Mouse (Mus musculus) ES-E14 (cell line): ENCODE measurements around the gene Nr1d2. TPM values are rescaled to one million over a fixed set of nuclear protein-coding genes. Genes with fewer than 3 reads are reported as not detected.

Source experiments
- DNase-seq: peaks from one replicate; pipeline ENCODE4 v3.0.0-alpha.2; 2013; ENCODE audit warnings: low read depth, low spot score
- H3K27ac ChIP-seq: 2 replicates; pipeline ENCODE4 v1.5.1; 2012; ENCODE audit warnings: low read depth, mild to moderate bottlenecking, low read length, moderate library complexity, mixed read lengths; ENCODE audit not compliant: poor library complexity, insufficient read depth, severe bottlenecking
- H3K36me3 ChIP-seq: 2 replicates; pipeline ENCODE4 v1.6.1; 2012; ENCODE audit warnings: mild to moderate bottlenecking, low read length, moderate library complexity, mixed read lengths; ENCODE audit not compliant: control insufficient read depth, poor library complexity, insufficient read depth, severe bottlenecking
- H3K4me1 ChIP-seq, 2 experiments: fragments of 150-350 bp in 1 of 2; sonication (generic) in 1 of 2; 2 replicates each; pipeline ENCODE4 v1.6.1; 2012; ENCODE audit warnings: low read length in 2 of 2, mild to moderate bottlenecking in 1 of 2, mixed read lengths in 1 of 2; ENCODE audit not compliant: control insufficient read depth in 2 of 2, insufficient read depth in 2 of 2, poor library complexity in 1 of 2
- H3K4me3 ChIP-seq, 2 experiments: fragments of 150-350 bp in 1 of 2; sonication (generic) in 1 of 2; 2 replicates each; pipeline ENCODE4 v1.5.1; 2012; ENCODE audit warnings: low read length in 2 of 2, low read depth in 1 of 2, mild to moderate bottlenecking in 1 of 2, mixed read lengths in 1 of 2; ENCODE audit not compliant: insufficient read depth in 1 of 2, poor library complexity in 1 of 2, severe bottlenecking in 1 of 2
- H3K9ac ChIP-seq: 2 replicates; pipeline ENCODE4 v1.6.1; 2012; ENCODE audit warnings: low read depth, mild to moderate bottlenecking, low read length, mixed read lengths; ENCODE audit not compliant: poor library complexity, insufficient read depth, severe bottlenecking
- H3K9me3 ChIP-seq: fragments of 150-350 bp; sonication (generic); 2 replicates; pipeline ENCODE4 v1.6.1; 2012; ENCODE audit warnings: low read depth, mild to moderate bottlenecking, low read length; ENCODE audit not compliant: control insufficient read depth, insufficient read depth
- CHD2 ChIP-seq: IDR thresholded peaks from 2 replicates; pipeline ENCODE4 v1.6.1; 2014; ENCODE audit warnings: mild to moderate bottlenecking, low read depth, low read length, inconsistent platforms
- HCFC1 ChIP-seq: IDR thresholded peaks from 2 replicates; pipeline ENCODE4 v1.6.1; 2012; ENCODE audit warnings: low read length, inconsistent platforms, borderline replicate concordance; ENCODE audit not compliant: insufficient read depth
- MAFK ChIP-seq: IDR thresholded peaks from 2 replicates; pipeline ENCODE4 v1.6.1; 2014; ENCODE audit warnings: mild to moderate bottlenecking, low read depth, low read length, inconsistent platforms; ENCODE audit not compliant: insufficient read depth
- ZC3H11A ChIP-seq: IDR thresholded peaks from 2 replicates; pipeline ENCODE4 v1.6.1; 2012; ENCODE audit warnings: low read depth, mild to moderate bottlenecking, inconsistent platforms, low read length, borderline replicate concordance
- ZNF384 ChIP-seq: IDR thresholded peaks from 2 replicates; pipeline ENCODE4 v1.6.1; 2012; ENCODE audit warnings: low read depth, low read length, inconsistent platforms
- in situ Hi-C, 2 experiments: fragments of 600-800 bp; cut with MboI; formaldehyde crosslinking; loops; one replicate each; pipeline ENCODE4 v1.15.1; 2025; ENCODE audit warnings: low sequenced_read_pairs in 2 of 2, inconsistent platforms in 1 of 2; ENCODE audit not compliant: unreplicated experiment in 2 of 2
- total RNA-seq: library from RNA; depleted of rRNA; stranded (reverse); fragments of 300-350 nt; gene quantifications from 2 replicates; pipeline ENCODE4 v1.2.3, GENCODE M21; 2012

Nr1d2 gene
- total RNA-seq, 1 experiment = 18.7 TPM

DNA sequence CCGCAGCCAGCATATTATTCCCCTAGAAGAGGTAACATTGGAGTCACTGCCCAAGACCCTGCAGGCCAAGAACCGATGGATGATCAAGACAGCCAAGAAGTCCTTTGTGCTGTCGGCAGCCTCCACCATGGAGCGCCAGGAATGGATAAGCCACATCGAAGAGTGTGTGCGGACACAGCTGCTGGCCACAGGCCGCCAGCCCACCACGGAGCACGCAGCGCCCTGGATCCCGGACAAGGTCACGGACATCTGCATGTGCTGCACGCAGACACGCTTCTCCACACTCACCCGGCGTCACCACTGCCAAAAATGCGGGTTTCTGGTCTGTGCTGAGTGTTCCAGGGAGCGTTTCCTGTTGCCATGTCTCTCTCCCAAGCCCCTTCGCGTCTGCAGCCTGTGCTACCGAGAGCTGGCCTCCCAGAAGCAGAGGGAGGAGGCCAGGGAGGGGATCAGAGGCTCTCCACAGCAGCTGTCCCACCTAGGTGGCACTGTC, 3.8 kb upstream of the Nr1d2 start:
- peak overlapping the region; percentile 25 to 41; a peak in 2 of 4 replicates for H3K4me3 ChIP-seq

DNA sequence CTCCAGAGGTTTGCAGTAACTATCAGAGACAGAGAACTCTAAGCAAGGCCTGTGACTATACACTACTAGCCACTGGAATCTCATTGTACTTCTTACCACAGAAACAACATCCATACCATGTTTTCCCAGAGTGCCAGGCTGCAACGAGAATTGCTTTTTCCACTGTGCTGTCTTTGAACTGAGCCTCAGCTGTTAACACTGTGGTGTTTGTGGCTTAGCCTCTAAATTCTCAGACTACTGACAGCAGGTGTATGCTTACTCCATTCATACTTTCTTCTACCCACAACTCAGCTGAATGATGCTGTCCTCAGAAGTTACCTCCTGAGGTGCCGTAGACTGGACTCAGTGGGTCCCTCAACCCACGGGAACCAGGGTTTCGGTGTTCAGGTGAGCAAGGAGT, 2.9 kb upstream of the Nr1d2 start:
- H3K4me3 ChIP-seq = no peak overlapping the region
- no peak overlapping the region for H3K27ac ChIP-seq
- no peak overlapping the region for H3K9ac ChIP-seq
- no peaks in the 10 kb centered on the region for H3K36me3 ChIP-seq
- TF ChIP-seq CHD2 = no peak
- no peak for TF ChIP-seq ZNF384
- TF ChIP-seq HCFC1 = no peak
- no peak for TF ChIP-seq ZC3H11A
- no peak for TF ChIP-seq MAFK
- H3K4me1 ChIP-seq = no peaks in the 10 kb centered on the region; a peak in 1 of 4 replicates
- in situ Hi-C loops = no loop called here
- no peak for DNase-seq
- H3K9me3 ChIP-seq = peaks cover 2% of the 10 kb centered on the region; the same call in 1 of the 2 replicates

More for the DNA sequence above, 3.8 kb upstream of the Nr1d2 start:
- no peaks in the 10 kb centered on the region for H3K36me3 ChIP-seq
- in situ Hi-C loops = no loop called here
- no peak for DNase-seq
- H3K4me1 ChIP-seq = no peaks in the 10 kb centered on the region; a peak in 1 of 4 replicates
- H3K27ac ChIP-seq = no peak overlapping the region
- TF ChIP-seq CHD2 = no peak
- no peak for TF ChIP-seq ZNF384
- no peak for TF ChIP-seq MAFK
- no peak for TF ChIP-seq HCFC1
- H3K9ac ChIP-seq = no peak overlapping the region
- peaks cover 2% of the 10 kb centered on the region; the same call in 1 of the 2 replicates for H3K9me3 ChIP-seq

DNA sequence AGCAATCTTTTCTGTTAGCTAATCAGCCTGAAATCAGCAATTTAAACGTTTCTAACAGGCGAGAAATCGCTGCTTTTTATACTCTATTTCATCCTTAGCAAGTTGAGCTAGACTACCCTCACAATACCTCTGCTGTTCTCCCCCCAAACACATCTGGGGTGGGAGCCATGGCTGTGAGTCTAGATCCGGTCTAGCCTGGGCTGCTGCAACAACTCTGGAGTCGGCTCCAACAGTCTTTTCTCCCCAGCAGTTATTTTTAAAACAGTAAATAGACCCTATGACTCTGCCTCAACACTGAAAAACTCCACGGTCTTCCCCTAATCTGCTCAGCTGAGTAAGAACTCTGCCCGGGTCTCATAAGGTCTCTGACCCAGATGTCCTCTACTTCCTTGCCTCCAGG, 1.2 kb upstream of the Nr1d2 start:
- Histone ChIP-seq H3K4me3 (no peak overlapping the region), H3K36me3 (no peaks in the 10 kb centered on the region), H3K4me1 (no peaks in the 10 kb centered on the region; a peak in 1 of 4 replicates), H3K9ac (no peak overlapping the region), H3K27ac (no peak overlapping the region), H3K9me3 (peaks cover 2% of the 10 kb centered on the region; the same call in 1 of the 2 replicates)
- in situ Hi-C loops = no loop called here
- no peak for DNase-seq
- TF ChIP-seq HCFC1 (no peak), ZNF384 (no peak), MAFK (no peak), ZC3H11A (no peak), CHD2 (no peak)

DNA sequence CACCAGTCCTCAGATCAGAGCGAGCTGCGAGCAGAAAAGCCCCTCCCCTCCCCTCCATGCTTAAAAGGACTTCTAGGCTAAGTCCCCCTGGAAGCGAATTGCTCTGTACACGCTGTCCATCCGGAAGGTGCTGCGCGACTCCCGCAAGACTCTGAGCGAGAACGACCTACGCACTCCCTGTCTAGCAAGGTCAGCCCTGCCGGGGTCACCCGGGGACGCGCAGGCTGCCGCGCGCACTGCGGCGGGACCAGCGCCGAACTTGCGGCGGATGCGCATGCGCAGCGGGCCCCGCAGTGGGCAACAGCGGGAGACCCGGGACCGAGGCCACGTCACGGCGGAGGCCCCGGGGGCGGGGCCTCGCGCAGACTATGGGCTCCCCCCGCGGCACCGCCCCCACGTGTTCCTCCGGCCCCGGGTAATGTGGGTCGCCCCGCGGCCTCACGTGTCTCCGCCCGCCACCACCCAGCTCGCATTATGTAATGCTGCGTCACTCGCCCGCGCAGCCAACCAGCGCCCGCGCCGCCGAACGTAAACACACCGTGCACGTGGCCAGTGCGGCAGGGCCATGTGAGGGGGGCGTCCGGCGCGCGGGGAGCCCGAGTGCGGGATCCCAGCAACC, 687 bp downstream of the Nr1d2 start:
- TF ChIP-seq ZC3H11A (no peak), HCFC1 (0 out of 2 replicates have a peak, but pooled peaks have one; percentile 16), CHD2 (0 out of 2 replicates have a peak, but pooled peaks have one; percentile 46), MAFK (no peak)
- H3K27ac ChIP-seq = peak overlapping the region; percentile 94
- DNase-seq = peak; percentile 86
- H3K4me1 ChIP-seq = no peaks in the 10 kb centered on the region; a peak in 2 of 4 replicates
- no peaks in the 10 kb centered on the region for H3K36me3 ChIP-seq
- H3K9me3 ChIP-seq = no peaks in the 10 kb centered on the region
- peak overlapping the region; percentile 87 for H3K9ac ChIP-seq
- H3K4me3 ChIP-seq = peak overlapping the region; percentile 83 to 87
- in situ Hi-C loops = no loop called here
